Mouse (Mus musculus): ENCODE data around the gene Mars.

GRCm38 (mm10) chr10:127336952-127337351, 25.4 kb upstream of the Mars start:
- TF ChIP-seq CTCF (IDR thresholded peaks at IDR 0.05; ENCODE audit: insufficient read depth, low read length): no peak
- no peak for TF ChIP-seq POLR2A (IDR thresholded peaks at IDR 0.05; ENCODE audit: borderline replicate concordance, extremely low read depth, low read depth, low read length)
